Mouse (Mus musculus): ENCODE measurements around the gene Smagp. TPM values are rescaled to one million over a fixed set of nuclear protein-coding genes. Genes with fewer than 3 reads are reported as not detected.

Smagp gene
- 4.0 and 5.4 TPM in 2 replicates for polyA plus RNA-seq (2014; fragmentation: Nextera tagmentation; extraction: Ambion mirVana)

GRCm38 (mm10) chr15:100636700-100637501, at the start of gene Smagp:
Smagp (minus strand) TSS chr15:100636940.
- Histone ChIP-seq H3K4me1 (ENCODE audit: control insufficient read depth, insufficient read depth, low read length) (peaks cover 3% of the 10 kb centered on the region), H3K36me3 (replicated peaks; ENCODE audit: control insufficient read depth, insufficient read depth, low read depth, low read length) (no peaks in the 10 kb centered on the region), H3K9ac (replicated peaks; ENCODE audit: low read length) (peak within 1 kb of the TSS; percentile 48), H3K9me3 (replicated peaks; ENCODE audit: control insufficient read depth, low read length) (no peaks in the 10 kb centered on the region), H3K4me2 (ENCODE audit: low read depth, low read length) (peak within 1 kb of the TSS; percentile 93), H3K4me3 (ENCODE audit: low read depth, low read length) (peak within 1 kb of the TSS; percentile 51), H3K27me3 (ENCODE audit: control insufficient read depth, insufficient read depth, low read length) (peaks cover 40% of the 10 kb centered on the region), H3K27ac (replicated peaks; ENCODE audit: low read depth, low read length) (no peak within 1 kb of the TSS)
- under 1% methylated on average over 69 of the region's 77 CpGs for WGBS
- peak; percentile 44 for DNase-seq (ENCODE audit: low spot score)
- no peak for ATAC-seq (replicated peaks; ENCODE audit: insufficient number of reproducible peaks, low FRiP score, low TSS enrichment, low read depth)

GRCm38 (mm10) chr15:100686434-100686833, 49.7 kb upstream of the Smagp start:
- no peaks in the 10 kb centered on the region for H3K4me1 ChIP-seq (ENCODE audit: control insufficient read depth, insufficient read depth, low read length)
- no peaks in the 10 kb centered on the region for H3K27me3 ChIP-seq (ENCODE audit: control insufficient read depth, insufficient read depth, low read length)
- H3K4me2 ChIP-seq (ENCODE audit: low read depth, low read length), result no peak overlapping the region
- H3K9me3 ChIP-seq (replicated peaks; ENCODE audit: control insufficient read depth, low read length), result no peaks in the 10 kb centered on the region
- whole genome bisulfite sequencing, result 84% methylated on average over 6 of the region's 6 CpGs
- no peak overlapping the region for H3K9ac ChIP-seq (replicated peaks; ENCODE audit: low read length)
- H3K36me3 ChIP-seq (replicated peaks; ENCODE audit: control insufficient read depth, insufficient read depth, low read depth, low read length), result no peaks in the 10 kb centered on the region
- no peak overlapping the region for H3K4me3 ChIP-seq (ENCODE audit: low read depth, low read length)
- H3K27ac ChIP-seq (replicated peaks; ENCODE audit: low read depth, low read length), result no peak overlapping the region
- ATAC-seq (replicated peaks; ENCODE audit: insufficient number of reproducible peaks, low FRiP score, low TSS enrichment, low read depth), result no peak
- DNase-seq (ENCODE audit: low spot score), result no peak

GRCm38 (mm10) chr15:100685849-100686248, 49.1 kb upstream of the Smagp start:
- no peaks in the 10 kb centered on the region for H3K9me3 ChIP-seq (replicated peaks; ENCODE audit: control insufficient read depth, low read length)
- no peak overlapping the region for H3K4me3 ChIP-seq (ENCODE audit: low read depth, low read length)
- H3K27me3 ChIP-seq (ENCODE audit: control insufficient read depth, insufficient read depth, low read length), result no peaks in the 10 kb centered on the region
- WGBS, result 92% methylated on average over 8 of the region's 8 CpGs
- ATAC-seq (replicated peaks; ENCODE audit: insufficient number of reproducible peaks, low FRiP score, low TSS enrichment, low read depth) (no peak), DNase-seq (ENCODE audit: low spot score) (no peak)
- no peaks in the 10 kb centered on the region for H3K36me3 ChIP-seq (replicated peaks; ENCODE audit: control insufficient read depth, insufficient read depth, low read depth, low read length)
- H3K4me2 ChIP-seq (ENCODE audit: low read depth, low read length), result no peak overlapping the region
- no peak overlapping the region for H3K27ac ChIP-seq (replicated peaks; ENCODE audit: low read depth, low read length)
- H3K9ac ChIP-seq (replicated peaks; ENCODE audit: low read length), result no peak overlapping the region
- no peaks in the 10 kb centered on the region for H3K4me1 ChIP-seq (ENCODE audit: control insufficient read depth, insufficient read depth, low read length)

GRCm38 (mm10) chr15:100685255-100685654, 48.5 kb upstream of the Smagp start:
- no peaks in the 10 kb centered on the region for H3K9me3 ChIP-seq (replicated peaks; ENCODE audit: control insufficient read depth, low read length)
- H3K9ac ChIP-seq (replicated peaks; ENCODE audit: low read length), result no peak overlapping the region
- 19% methylated on average over 13 of the region's 13 CpGs for WGBS
- no peak overlapping the region for H3K4me2 ChIP-seq (ENCODE audit: low read depth, low read length)
- H3K27ac ChIP-seq (replicated peaks; ENCODE audit: low read depth, low read length), result no peak overlapping the region
- ATAC-seq (replicated peaks; ENCODE audit: insufficient number of reproducible peaks, low FRiP score, low TSS enrichment, low read depth) (no peak), DNase-seq (ENCODE audit: low spot score) (no peak)
- no peaks in the 10 kb centered on the region for H3K4me1 ChIP-seq (ENCODE audit: control insufficient read depth, insufficient read depth, low read length)
- H3K36me3 ChIP-seq (replicated peaks; ENCODE audit: control insufficient read depth, insufficient read depth, low read depth, low read length), result no peaks in the 10 kb centered on the region
- no peak overlapping the region for H3K4me3 ChIP-seq (ENCODE audit: low read depth, low read length)
- H3K27me3 ChIP-seq (ENCODE audit: control insufficient read depth, insufficient read depth, low read length), result no peaks in the 10 kb centered on the region

GRCm38 (mm10) chr15:100684450-100684849, 47.7 kb upstream of the Smagp start:
- Histone ChIP-seq H3K4me1 (ENCODE audit: control insufficient read depth, insufficient read depth, low read length) (no peaks in the 10 kb centered on the region), H3K27me3 (ENCODE audit: control insufficient read depth, insufficient read depth, low read length) (no peaks in the 10 kb centered on the region), H3K36me3 (replicated peaks; ENCODE audit: control insufficient read depth, insufficient read depth, low read depth, low read length) (no peaks in the 10 kb centered on the region), H3K9ac (replicated peaks; ENCODE audit: low read length) (no peak overlapping the region), H3K4me3 (ENCODE audit: low read depth, low read length) (no peak overlapping the region), H3K9me3 (replicated peaks; ENCODE audit: control insufficient read depth, low read length) (no peaks in the 10 kb centered on the region), H3K4me2 (ENCODE audit: low read depth, low read length) (no peak overlapping the region), H3K27ac (replicated peaks; ENCODE audit: low read depth, low read length) (no peak overlapping the region)
- DNase-seq (ENCODE audit: low spot score), result no peak
- ATAC-seq (replicated peaks; ENCODE audit: insufficient number of reproducible peaks, low FRiP score, low TSS enrichment, low read depth), result no peak
- WGBS, result 65% methylated on average over 10 of the region's 10 CpGs

- Histone ChIP-seq H3K4me1 (ENCODE audit: control insufficient read depth, insufficient read depth, low read length) (no peaks in the 10 kb centered on the region), H3K36me3 (replicated peaks; ENCODE audit: control insufficient read depth, insufficient read depth, low read depth, low read length) (no peaks in the 10 kb centered on the region), H3K4me3 (ENCODE audit: low read depth, low read length) (no peak overlapping the region), H3K27ac (replicated peaks; ENCODE audit: low read depth, low read length) (no peak overlapping the region), H3K4me2 (ENCODE audit: low read depth, low read length) (no peak overlapping the region), H3K9me3 (replicated peaks; ENCODE audit: control insufficient read depth, low read length) (no peaks in the 10 kb centered on the region), H3K9ac (replicated peaks; ENCODE audit: low read length) (no peak overlapping the region), H3K27me3 (ENCODE audit: control insufficient read depth, insufficient read depth, low read length) (no peaks in the 10 kb centered on the region)
- 50% methylated on average over 2 of the region's 2 CpGs for WGBS
- DNase-seq (ENCODE audit: low spot score) (peak; percentile 92), ATAC-seq (replicated peaks; ENCODE audit: insufficient number of reproducible peaks, low FRiP score, low TSS enrichment, low read depth) (no peak)
Measured at GRCm38 (mm10) chr15:100683041-100683440, 46.3 kb upstream of the Smagp start.

GRCm38 (mm10) chr15:100681770-100682169, 45.0 kb upstream of the Smagp start:
- H3K9me3 ChIP-seq (replicated peaks; ENCODE audit: control insufficient read depth, low read length), result no peaks in the 10 kb centered on the region
- no peaks in the 10 kb centered on the region for H3K27me3 ChIP-seq (ENCODE audit: control insufficient read depth, insufficient read depth, low read length)
- no peak for DNase-seq (ENCODE audit: low spot score)
- no peak for ATAC-seq (replicated peaks; ENCODE audit: insufficient number of reproducible peaks, low FRiP score, low TSS enrichment, low read depth)
- WGBS, result 28% methylated on average over 7 of the region's 7 CpGs
- no peak overlapping the region for H3K4me3 ChIP-seq (ENCODE audit: low read depth, low read length)
- H3K4me1 ChIP-seq (ENCODE audit: control insufficient read depth, insufficient read depth, low read length), result no peaks in the 10 kb centered on the region
- no peak overlapping the region for H3K9ac ChIP-seq (replicated peaks; ENCODE audit: low read length)
- H3K27ac ChIP-seq (replicated peaks; ENCODE audit: low read depth, low read length), result no peak overlapping the region
- H3K36me3 ChIP-seq (replicated peaks; ENCODE audit: control insufficient read depth, insufficient read depth, low read depth, low read length), result no peaks in the 10 kb centered on the region
- no peak overlapping the region for H3K4me2 ChIP-seq (ENCODE audit: low read depth, low read length)

GRCm38 (mm10) chr15:100680381-100680780, 43.6 kb upstream of the Smagp start:
- Histone ChIP-seq H3K27ac (replicated peaks; ENCODE audit: low read depth, low read length) (no peak overlapping the region), H3K9ac (replicated peaks; ENCODE audit: low read length) (no peak overlapping the region), H3K9me3 (replicated peaks; ENCODE audit: control insufficient read depth, low read length) (no peaks in the 10 kb centered on the region), H3K4me1 (ENCODE audit: control insufficient read depth, insufficient read depth, low read length) (no peaks in the 10 kb centered on the region), H3K27me3 (ENCODE audit: control insufficient read depth, insufficient read depth, low read length) (no peaks in the 10 kb centered on the region), H3K4me3 (ENCODE audit: low read depth, low read length) (no peak overlapping the region), H3K36me3 (replicated peaks; ENCODE audit: control insufficient read depth, insufficient read depth, low read depth, low read length) (no peaks in the 10 kb centered on the region), H3K4me2 (ENCODE audit: low read depth, low read length) (no peak overlapping the region)
- DNase-seq (ENCODE audit: low spot score) (no peak), ATAC-seq (replicated peaks; ENCODE audit: insufficient number of reproducible peaks, low FRiP score, low TSS enrichment, low read depth) (no peak)
- WGBS, result 45% methylated on average over 3 of the region's 3 CpGs

Data from embryonic facial prominence, embryonic 11.5 days (tissue).